Mouse (Mus musculus): ENCODE measurements around the gene Ncbp1.
"Not testable (repeated sequence)": the region's sequence is repeated elsewhere in the genome, so short reads cannot be mapped to it uniquely, and the experiment has no call there.

The Ncbp1 gene

GRCm38 (mm10) chr4:46129311-46130004 is 9.0 kb upstream of the Ncbp1 start:
- no peak for DNase-seq (ENCODE audit: low read depth, low spot score)

GRCm38 (mm10) chr4:46130221-46130620 is 8.2 kb upstream of the Ncbp1 start:
- DNase-seq (ENCODE audit: low read depth, low spot score) = peak; percentile 31

- DNase-seq (ENCODE audit: low read depth, low spot score) = no peak
Observed at GRCm38 (mm10) chr4:46131791-46132190, 6.6 kb upstream of the Ncbp1 start.

- DNase-seq (ENCODE audit: low read depth, low spot score) = no peak
Observed at GRCm38 (mm10) chr4:46137629-46138286, 655 bp upstream of the Ncbp1 start.

GRCm38 (mm10) chr4:46144323-46144722 is 5.9 kb downstream of the Ncbp1 start:
- no peak for DNase-seq (ENCODE audit: low read depth, low spot score)

- DNase-seq (ENCODE audit: low read depth, low spot score) = no peak
Observed at GRCm38 (mm10) chr4:46146881-46147280, 8.5 kb downstream of the Ncbp1 start.

- DNase-seq (ENCODE audit: low read depth, low spot score) = no peak
Observed at GRCm38 (mm10) chr4:46151903-46152544, 13.6 kb downstream of the Ncbp1 start.

GRCm38 (mm10) chr4:46164027-46164426 is 25.6 kb downstream of the Ncbp1 start:
- DNase-seq (ENCODE audit: low read depth, low spot score) = no peak

- DNase-seq (ENCODE audit: low read depth, low spot score) = no peak
Observed at GRCm38 (mm10) chr4:46165831-46166230, 27.4 kb downstream of the Ncbp1 start.

- no peak for DNase-seq (ENCODE audit: low read depth, low spot score)
Observed at GRCm38 (mm10) chr4:46171761-46172160, 33.3 kb downstream of the Ncbp1 start.

- no peak for DNase-seq (ENCODE audit: low read depth, low spot score)
Observed at GRCm38 (mm10) chr4:46176313-46176712, 37.9 kb downstream of the Ncbp1 start.

GRCm38 (mm10) chr4:46177018-46177417 is 38.6 kb downstream of the Ncbp1 start:
- no peak for DNase-seq (ENCODE audit: low read depth, low spot score)

- DNase-seq (ENCODE audit: low read depth, low spot score) = no peak
Observed at GRCm38 (mm10) chr4:46177496-46177895, 39.1 kb downstream of the Ncbp1 start.

- DNase-seq (ENCODE audit: low read depth, low spot score) = no peak
Observed at GRCm38 (mm10) chr4:46181168-46181567, 42.8 kb downstream of the Ncbp1 start.

- no peak for DNase-seq (ENCODE audit: low read depth, low spot score)
Observed at GRCm38 (mm10) chr4:46182181-46182580, 43.8 kb downstream of the Ncbp1 start.

GRCm38 (mm10) chr4:46185423-46185822 is 47.0 kb downstream of the Ncbp1 start:
- no peak for DNase-seq (ENCODE audit: low read depth, low spot score)

GRCm38 (mm10) chr4:46185890-46186289 is 47.5 kb downstream of the Ncbp1 start:
- DNase-seq (ENCODE audit: low read depth, low spot score) = no peak

- DNase-seq (ENCODE audit: low read depth, low spot score) = no peak
Observed at GRCm38 (mm10) chr4:46186466-46186865, 48.1 kb downstream of the Ncbp1 start.

- DNase-seq (ENCODE audit: low read depth, low spot score) = not testable (repeated sequence)
Observed at GRCm38 (mm10) chr4:46192011-46192410, 53.6 kb downstream of the Ncbp1 start.

- peak; percentile 97 for DNase-seq (ENCODE audit: low read depth, low spot score)
Observed at GRCm38 (mm10) chr4:46195781-46196487, 57.5 kb downstream of the Ncbp1 start, which contains the start of gene Xpa. Gene Xpa, minus strand, starts transcription at chr4:46196311.

GRCm38 (mm10) chr4:46196513-46196912 is 58.1 kb downstream of the Ncbp1 start:
- no peak for DNase-seq (ENCODE audit: low read depth, low spot score)

GRCm38 (mm10) chr4:46198064-46198463 is 59.7 kb downstream of the Ncbp1 start:
- no peak for DNase-seq (ENCODE audit: low read depth, low spot score)

Measured in retina, postnatal 7 days (tissue).